ENCODE assay signal across 7 mouse cellular contexts in genomic region chr1:165236321-165237298, GRCm38 (mm10). TPM values are rescaled to one million over a fixed set of nuclear protein-coding genes. Genes with fewer than 3 reads are reported as not detected.
DNase-seq lines count a peak whose midpoint lies in the region; ATAC-seq lines count a peak whose summit lies in the region.

TSS of gene Tiprl (minus strand) at chr1:165236996.

- peak within 1 kb of the TSS; percentile 75 for H3K9ac ChIP-seq in intestine, embryonic 15.5 days

- peaks cover 6% of the 10 kb centered on the region; the same call in 1 of the 2 replicates for H3K4me1 ChIP-seq in intestine, embryonic 15.5 days (replicated peaks)
- peaks cover 26% of the 10 kb centered on the region for H3K4me1 ChIP-seq in midbrain, embryonic 10.5 days

- under 1% methylated on average over 76 of the region's 76 CpGs for WGBS in intestine, embryonic 15.5 days
- under 1% methylated on average over 76 of the region's 76 CpGs for WGBS in midbrain, embryonic 10.5 days

- peak within 1 kb of the TSS; percentile 77 for H3K4me2 ChIP-seq in intestine, embryonic 15.5 days (replicated peaks)

- H3K9me3 ChIP-seq in intestine, embryonic 15.5 days = no peaks in the 10 kb centered on the region
- H3K9me3 ChIP-seq in midbrain, embryonic 10.5 days (replicated peaks) = no peaks in the 10 kb centered on the region

- H3K27ac ChIP-seq in intestine, embryonic 15.5 days = peak within 1 kb of the TSS; percentile 96
- H3K27ac ChIP-seq in midbrain, embryonic 10.5 days (replicated peaks) = peak within 1 kb of the TSS; percentile 91

- H3K36me3 ChIP-seq in intestine, embryonic 15.5 days = no peaks in the 10 kb centered on the region
- peaks cover 3% of the 10 kb centered on the region; the same call in 1 of the 2 replicates for H3K36me3 ChIP-seq in midbrain, embryonic 10.5 days

- no peaks in the 10 kb centered on the region for H3K27me3 ChIP-seq in intestine, embryonic 15.5 days (replicated peaks)
- no peaks in the 10 kb centered on the region for H3K27me3 ChIP-seq in midbrain, embryonic 10.5 days (ENCODE audit: low read depth, poor library complexity, severe bottlenecking)

- DNase-seq in adrenal gland, adult 2 months = peak; percentile 98
- DNase-seq in embryo, embryonic 11.5 days (ENCODE audit: low read depth, low spot score) = peak; percentile 94
- DNase-seq in gastrocnemius, postnatal 36 days = peak; percentile 94 to 97
- DNase-seq in left cerebral cortex, postnatal 25 days (ENCODE audit: low spot score in 2 of 2) = peak; percentile 98 to 99
- DNase-seq in midbrain, embryonic 10.5 days (ENCODE audit: low spot score) = peak; percentile 95
- peak; percentile 99 for DNase-seq in right cerebral cortex, postnatal 4 days

- peak within 1 kb of the TSS; percentile 86 for H3K4me3 ChIP-seq in intestine, embryonic 15.5 days (replicated peaks)
- H3K4me3 ChIP-seq in midbrain, embryonic 10.5 days = peak within 1 kb of the TSS; percentile 85

- intact Hi-C loops in gastrocnemius, postnatal 36 days (cut with DNase I) = no loop called here
- intact Hi-C loops in left cerebral cortex, postnatal 25 days (cut with DNase I) = loop anchor here (1.0 to 5.0 kb wide), 2 partner anchors 84 to 226 kb away; partner anchors contain the start of genes Dcaf6 and Mpc2

- peak; percentile 99 for ATAC-seq in intestine, embryonic 15.5 days

RNA-seq across cellular contexts. Expression of gene Tiprl, which starts in this region (rescaled TPM):
- total RNA-seq in adrenal gland, adult 2 months (2021) = 10 to 100 TPM; 45.0 to 46.3 TPM
- polyA plus RNA-seq in adrenal gland, adult 2 months (2012; rRNA removed) = 32.6 and 44.9 TPM in 2 replicates
- total RNA-seq in gastrocnemius, postnatal 36 days (2021) = 10 to 100 TPM; 13.9 to 19.4 TPM
- 77.9 and 85.6 TPM in 2 replicates for polyA plus RNA-seq in intestine, embryonic 15.5 days (2015; fragmentation: Nextera tagmentation; extraction: Ambion mirVana)
- 10 to 100 TPM; 59.0 to 60.6 TPM for total RNA-seq in left cerebral cortex, postnatal 25 days (2021)
- polyA plus RNA-seq in midbrain, embryonic 10.5 days (2016; fragmentation: Nextera tagmentation; extraction: Ambion mirVana) = 91.5 and 99.2 TPM in 2 replicates

Comparison
In these comparisons a context has a peak if more than half of its experiments do, and no peak if none do; other contexts are left out.
1. Peak in every context shown above with its lines: DNase-seq, ATAC-seq, H3K4me3 ChIP-seq and H3K27ac ChIP-seq.